Mouse (Mus musculus): ENCODE measurements at regions not wholly inside any gene's neighbourhood (a gene's known extent, or its start where the extent isn't known, plus 50 kb on each side); places are given as distances from the start of the nearest gene placed in this dataset.

DNA sequence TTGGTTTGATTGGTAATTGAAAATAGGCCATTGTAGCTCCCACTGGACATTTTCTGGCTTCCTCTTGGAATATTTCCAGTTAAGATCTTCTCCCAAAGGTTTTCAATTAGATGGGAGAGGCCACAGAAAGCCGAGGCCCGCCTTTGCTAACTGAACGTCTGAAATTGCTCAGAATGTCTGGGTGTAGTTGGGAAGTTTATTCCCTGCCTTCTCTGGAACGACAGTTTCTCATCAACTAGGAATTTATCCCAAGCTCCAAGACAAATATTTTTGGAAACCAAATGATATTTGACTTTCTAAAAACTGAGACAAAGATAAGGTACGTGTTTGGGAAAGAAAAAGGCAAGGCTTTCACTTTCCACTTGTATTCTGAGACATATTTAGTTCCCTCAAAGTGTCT is 414.4 kb downstream of the Ttll7 start:
- WGBS: 34% methylated on average over 5 of the region's 5 CpGs
- Histone ChIP-seq H3K27ac (ENCODE audit: low read depth) (peak overlapping the region; percentile 9; the same call in 1 of the 2 replicates), H3K4me3 (ENCODE audit: low read depth, low read length) (no peak overlapping the region), H3K4me1 (ENCODE audit: insufficient read depth) (no peaks in the 10 kb centered on the region), H3K9me3 (ENCODE audit: low read depth, low read length) (no peaks in the 10 kb centered on the region), H3K4me2 (no peak overlapping the region), H3K27me3 (ENCODE audit: insufficient read depth, low read length) (no peaks in the 10 kb centered on the region), H3K9ac (no peak overlapping the region), H3K36me3 (ENCODE audit: insufficient read depth) (no peaks in the 10 kb centered on the region)
- no peak for ATAC-seq (ENCODE audit: insufficient read depth)
- no peak for TF ChIP-seq CTCF (IDR thresholded peaks at IDR 0.05; ENCODE audit: low read depth)
- peak; percentile 31 for DNase-seq

DNA sequence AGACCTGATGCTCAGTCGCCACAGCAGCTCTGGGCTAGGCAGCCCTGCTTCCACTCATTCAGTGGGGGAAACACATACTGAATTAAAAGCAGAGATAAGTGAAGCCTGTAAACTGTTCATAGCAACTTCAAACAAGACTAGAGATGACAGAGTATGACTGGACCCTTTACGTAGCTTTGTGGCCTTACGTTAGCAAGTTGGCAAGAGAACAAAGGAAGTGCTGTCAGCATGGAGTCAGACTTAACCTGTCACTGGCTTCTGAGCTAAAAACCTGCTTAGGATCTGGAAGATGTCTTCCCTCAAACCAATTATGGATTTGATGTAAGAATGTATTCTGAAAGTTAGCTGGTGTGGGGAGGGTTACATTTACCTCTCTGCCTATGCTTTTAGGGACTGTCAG is 421.3 kb downstream of the Ttll7 start:
- no peak for DNase-seq
- Histone ChIP-seq H3K4me1 (ENCODE audit: insufficient read depth) (no peaks in the 10 kb centered on the region; the same call in 1 of the 2 replicates), H3K9ac (no peak overlapping the region), H3K27me3 (ENCODE audit: insufficient read depth, low read length) (no peaks in the 10 kb centered on the region), H3K27ac (ENCODE audit: low read depth) (no peak overlapping the region), H3K4me2 (no peak overlapping the region), H3K36me3 (ENCODE audit: insufficient read depth) (no peaks in the 10 kb centered on the region), H3K4me3 (ENCODE audit: low read depth, low read length) (no peak overlapping the region), H3K9me3 (ENCODE audit: low read depth, low read length) (no peaks in the 10 kb centered on the region)
- WGBS: 42% methylated on average over 3 of the region's 3 CpGs
- no peak for TF ChIP-seq CTCF (IDR thresholded peaks at IDR 0.05; ENCODE audit: low read depth)
- no peak for ATAC-seq (ENCODE audit: insufficient read depth)

DNA sequence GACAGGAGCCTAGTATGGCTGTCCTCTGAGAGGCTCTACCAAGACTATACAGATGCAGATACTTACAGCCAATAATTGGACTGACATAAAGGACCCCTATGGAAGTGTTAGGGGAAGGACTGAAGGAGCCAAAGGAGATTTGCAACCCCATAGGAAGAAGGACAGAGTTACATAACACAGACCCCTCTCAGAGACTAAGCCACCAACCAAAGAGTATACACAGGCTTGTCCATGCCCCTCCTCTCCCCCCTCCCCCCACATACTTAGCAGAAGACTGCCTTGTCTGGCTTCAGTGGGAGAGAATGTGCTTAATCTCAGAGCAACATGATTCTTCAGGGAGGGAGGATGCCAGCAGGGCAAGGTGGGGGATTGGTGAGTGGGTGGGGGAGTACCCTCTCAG is 426.4 kb downstream of the Ttll7 start:
- Histone ChIP-seq H3K4me3 (ENCODE audit: low read depth, low read length) (no peak overlapping the region), H3K4me2 (no peak overlapping the region), H3K4me1 (ENCODE audit: insufficient read depth) (no peaks in the 10 kb centered on the region), H3K27me3 (ENCODE audit: insufficient read depth, low read length) (no peaks in the 10 kb centered on the region), H3K9ac (no peak overlapping the region), H3K27ac (ENCODE audit: low read depth) (no peak overlapping the region), H3K36me3 (ENCODE audit: insufficient read depth) (no peaks in the 10 kb centered on the region), H3K9me3 (ENCODE audit: low read depth, low read length) (no peaks in the 10 kb centered on the region)
- DNase-seq (no peak), ATAC-seq (ENCODE audit: insufficient read depth) (no peak)
- TF ChIP-seq CTCF (IDR thresholded peaks at IDR 0.05; ENCODE audit: low read depth): no peak

DNA sequence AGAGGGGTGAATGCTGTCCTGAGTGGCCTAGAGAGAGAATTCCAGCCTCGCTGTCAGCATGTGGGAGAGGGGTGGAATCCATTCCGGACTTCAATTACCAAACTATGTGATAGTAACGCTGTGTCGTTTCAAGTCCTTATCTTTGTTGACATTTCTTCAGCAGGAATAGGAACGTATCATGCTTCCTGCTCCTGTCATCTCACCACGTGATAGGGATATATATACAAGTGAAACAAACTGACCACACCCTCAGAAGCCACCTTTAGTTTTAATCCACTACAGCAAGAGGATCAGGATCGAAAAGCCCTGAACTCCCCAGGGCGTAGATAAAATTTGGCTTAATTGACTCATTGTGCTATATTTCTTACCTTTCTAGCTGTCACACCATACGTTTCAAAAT is 431.6 kb downstream of the Ttll7 start:
- Histone ChIP-seq H3K4me2 (no peak overlapping the region), H3K9ac (no peak overlapping the region), H3K27ac (ENCODE audit: low read depth) (no peak overlapping the region), H3K27me3 (ENCODE audit: insufficient read depth, low read length) (no peaks in the 10 kb centered on the region), H3K9me3 (ENCODE audit: low read depth, low read length) (no peaks in the 10 kb centered on the region), H3K4me3 (ENCODE audit: low read depth, low read length) (no peak overlapping the region), H3K36me3 (ENCODE audit: insufficient read depth) (no peaks in the 10 kb centered on the region), H3K4me1 (ENCODE audit: insufficient read depth) (0 out of 2 replicates have a peak, but pooled peaks cover 5% of the 10 kb centered on the region)
- no peak for TF ChIP-seq CTCF (IDR thresholded peaks at IDR 0.05; ENCODE audit: low read depth)
- DNase-seq: no peak
- no peak for ATAC-seq (ENCODE audit: insufficient read depth)
- WGBS: 35% methylated on average over 9 of the region's 9 CpGs

DNA sequence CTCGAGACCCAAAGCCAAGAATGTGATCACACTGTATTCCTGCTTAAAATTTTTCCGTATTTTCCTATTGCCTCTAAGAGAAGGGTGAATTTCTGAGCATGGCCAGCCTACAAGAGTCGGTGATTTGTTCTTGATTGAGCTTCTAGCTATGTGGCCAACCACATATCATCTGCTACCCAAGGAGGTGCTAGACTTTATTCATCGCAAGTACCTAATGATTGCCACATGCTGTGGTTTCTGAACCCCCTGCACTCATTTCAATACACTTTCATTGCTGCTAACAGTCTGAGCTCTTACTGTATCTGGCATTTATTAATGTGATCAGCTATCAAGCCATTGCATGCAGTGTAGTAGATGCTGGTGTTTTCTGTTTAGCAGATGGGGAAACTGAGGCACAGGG is 432.2 kb downstream of the Ttll7 start:
- Histone ChIP-seq H3K27ac (ENCODE audit: low read depth) (no peak overlapping the region), H3K36me3 (ENCODE audit: insufficient read depth) (no peaks in the 10 kb centered on the region), H3K4me2 (no peak overlapping the region), H3K4me3 (ENCODE audit: low read depth, low read length) (no peak overlapping the region), H3K9ac (no peak overlapping the region), H3K4me1 (ENCODE audit: insufficient read depth) (0 out of 2 replicates have a peak, but pooled peaks cover 7% of the 10 kb centered on the region), H3K27me3 (ENCODE audit: insufficient read depth, low read length) (no peaks in the 10 kb centered on the region), H3K9me3 (ENCODE audit: low read depth, low read length) (no peaks in the 10 kb centered on the region)
- no peak for DNase-seq
- no peak for ATAC-seq (ENCODE audit: insufficient read depth)
- TF ChIP-seq CTCF (IDR thresholded peaks at IDR 0.05; ENCODE audit: low read depth): no peak
- WGBS: 82% methylated on average over 4 of the region's 4 CpGs

DNA sequence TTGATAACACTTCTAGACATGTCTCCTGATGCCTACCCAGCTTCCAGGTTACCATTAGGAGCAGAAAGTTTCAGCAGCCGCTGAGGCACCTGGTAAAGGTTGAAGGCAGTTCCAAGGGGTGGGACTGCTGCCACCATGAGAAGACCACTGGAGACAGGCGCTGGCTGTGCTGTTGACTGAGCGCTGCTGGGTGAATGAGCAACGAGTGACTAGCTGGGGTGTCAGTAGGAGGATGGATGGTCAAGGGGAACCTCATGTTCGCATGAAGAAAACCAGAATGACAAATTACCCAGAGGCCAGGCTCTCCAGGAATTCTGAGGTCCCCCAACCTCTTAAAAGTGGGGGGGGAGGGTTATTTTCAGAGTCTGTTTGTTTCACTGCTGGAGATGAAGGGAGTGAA is 433.3 kb downstream of the Ttll7 start:
- no peak overlapping the region for H3K4me2 ChIP-seq
- H3K36me3 ChIP-seq (ENCODE audit: insufficient read depth): no peaks in the 10 kb centered on the region
- H3K4me3 ChIP-seq (ENCODE audit: low read depth, low read length): no peak overlapping the region
- TF ChIP-seq CTCF (IDR thresholded peaks at IDR 0.05; ENCODE audit: low read depth): no peak
- DNase-seq (no peak), ATAC-seq (ENCODE audit: insufficient read depth) (no peak)
- H3K27me3 ChIP-seq (ENCODE audit: insufficient read depth, low read length): no peaks in the 10 kb centered on the region
- WGBS: 28% methylated on average over 5 of the region's 5 CpGs
- H3K27ac ChIP-seq (ENCODE audit: low read depth): no peak overlapping the region
- H3K9ac ChIP-seq: no peak overlapping the region
- H3K4me1 ChIP-seq (ENCODE audit: insufficient read depth): 0 out of 2 replicates have a peak, but pooled peaks cover 9% of the 10 kb centered on the region
- no peaks in the 10 kb centered on the region for H3K9me3 ChIP-seq (ENCODE audit: low read depth, low read length)

DNA sequence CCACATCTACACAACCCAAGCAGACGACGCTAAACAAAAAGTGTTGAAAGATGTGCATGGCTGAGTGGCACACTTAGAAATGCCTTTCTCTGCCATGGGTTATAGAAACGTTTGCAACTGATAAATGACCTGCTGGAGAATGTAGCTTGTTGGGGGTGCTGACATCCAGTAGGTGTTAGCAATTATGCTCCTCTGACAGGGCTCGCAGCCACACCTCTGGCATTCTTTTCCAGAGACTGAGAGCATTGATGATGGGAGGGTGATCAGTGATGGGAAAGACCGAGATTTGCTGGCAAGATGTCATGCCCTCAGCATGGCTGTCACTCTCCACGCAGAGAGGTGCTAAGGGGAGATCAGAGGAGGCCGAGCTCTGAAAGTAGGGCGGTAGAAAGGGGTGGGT is 435.3 kb downstream of the Ttll7 start:
- WGBS: 32% methylated on average over 8 of the region's 8 CpGs
- DNase-seq: no peak
- no peaks in the 10 kb centered on the region for H3K27me3 ChIP-seq (ENCODE audit: insufficient read depth, low read length)
- 0 out of 2 replicates have a peak, but pooled peaks cover 9% of the 10 kb centered on the region for H3K4me1 ChIP-seq (ENCODE audit: insufficient read depth)
- H3K27ac ChIP-seq (ENCODE audit: low read depth): no peak overlapping the region
- no peaks in the 10 kb centered on the region for H3K36me3 ChIP-seq (ENCODE audit: insufficient read depth)
- peak; percentile 42; the same call in 1 of the 2 replicates for ATAC-seq (ENCODE audit: insufficient read depth)
- no peak for TF ChIP-seq CTCF (IDR thresholded peaks at IDR 0.05; ENCODE audit: low read depth)
- no peak overlapping the region for H3K4me2 ChIP-seq
- H3K4me3 ChIP-seq (ENCODE audit: low read depth, low read length): no peak overlapping the region
- no peaks in the 10 kb centered on the region for H3K9me3 ChIP-seq (ENCODE audit: low read depth, low read length)
- H3K9ac ChIP-seq: no peak overlapping the region

Data from lung, embryonic 14.5 days (tissue).